Mouse (Mus musculus) embryo, embryonic 11.5 days (tissue): Measurements from ENCODE around the gene Ablim1.
A peak's percentile ranks its signal among the peaks of the same experiment; 100 is the strongest.

Experiments used
- DNase-seq: peaks from one replicate; pipeline ENCODE4 v3.0.0-alpha.2; 2012; ENCODE audit warnings: low read depth, low spot score

Ablim1 gene

DNA sequence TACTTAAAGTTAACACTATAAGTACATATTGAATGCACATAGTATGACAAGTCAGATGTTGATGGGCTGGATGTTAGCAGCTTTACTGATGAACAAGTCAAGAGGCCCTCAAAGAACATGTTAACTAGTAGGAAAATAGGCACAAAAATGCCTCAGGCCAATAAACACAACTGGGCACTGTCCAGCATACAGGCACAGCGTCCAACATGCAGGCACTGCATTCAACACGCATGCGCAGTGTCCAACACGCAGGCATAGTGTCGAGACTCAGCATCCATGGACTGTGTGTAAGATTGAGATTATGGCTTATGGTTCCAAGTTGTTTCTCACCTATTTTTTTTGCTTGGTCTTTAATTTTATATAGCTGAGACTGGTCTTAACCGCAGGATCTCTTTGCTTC, 92.1 kb downstream of the Ablim1 start:
- no peak for DNase-seq

DNA sequence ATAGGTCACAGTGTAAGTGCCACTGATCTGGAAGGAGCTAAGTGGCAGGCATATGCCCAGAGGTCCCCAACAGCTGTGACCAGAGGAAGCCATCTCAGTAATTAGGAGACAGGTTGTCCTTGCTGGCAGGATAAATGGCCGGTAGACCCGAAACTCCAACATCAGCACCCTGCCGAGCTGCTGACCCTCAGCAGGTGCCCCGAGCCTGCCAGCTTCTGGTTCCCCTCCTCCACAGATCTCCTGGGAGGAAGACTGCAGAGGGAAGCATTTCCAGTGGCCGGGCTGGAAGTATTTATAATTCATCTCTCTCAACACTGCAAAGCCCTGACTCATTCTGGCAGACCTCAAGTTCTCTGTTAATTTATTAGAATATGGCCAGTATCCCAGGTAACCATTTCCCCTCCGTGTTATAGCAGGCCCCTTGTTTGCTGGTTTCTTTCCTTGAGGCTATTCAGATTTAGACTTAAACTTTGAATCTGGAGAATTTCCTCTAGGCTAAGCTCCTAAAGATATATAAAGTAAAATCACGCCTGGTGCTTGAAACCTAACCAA, 93.0 kb downstream of the Ablim1 start:
- DNase-seq: no peak

DNA sequence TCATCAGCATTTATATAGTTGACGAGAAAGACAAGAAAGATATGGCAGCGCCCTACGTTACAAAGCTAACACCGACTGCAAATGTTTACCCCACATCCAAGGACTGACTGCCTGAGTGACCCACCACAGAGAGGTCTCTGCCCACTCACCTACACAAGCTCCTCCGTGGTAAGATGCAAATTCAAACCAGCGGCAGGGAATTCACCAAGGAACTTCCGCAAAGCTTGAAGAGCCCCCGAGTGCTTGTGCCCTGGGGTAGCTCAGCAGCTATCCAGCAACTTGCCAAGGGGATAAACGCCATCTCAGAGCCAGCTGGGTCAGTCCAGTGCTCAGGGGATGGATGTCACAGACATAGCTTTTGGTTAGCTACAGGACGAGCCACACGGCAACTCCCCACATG, 95.0 kb downstream of the Ablim1 start:
- DNase-seq: no peak

DNA sequence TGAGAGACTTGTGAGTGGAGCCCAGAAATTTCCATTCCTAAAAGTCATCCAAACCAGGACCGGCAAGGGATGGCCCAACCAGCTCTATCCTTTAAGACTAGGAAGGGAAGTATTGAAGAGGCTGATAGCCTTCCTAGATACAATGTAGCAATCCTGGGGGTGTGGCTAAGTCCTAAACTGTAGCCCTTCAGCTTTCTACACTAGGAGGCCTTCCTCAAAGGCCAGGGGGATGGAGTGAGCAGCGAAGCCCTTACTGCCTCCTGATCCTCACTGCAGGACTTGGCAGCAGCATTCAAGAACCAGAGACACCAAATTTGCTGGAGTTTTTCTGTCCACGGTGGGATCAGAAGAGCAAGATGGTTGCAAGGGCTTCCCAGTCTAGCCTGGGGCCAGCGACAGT, 97.6 kb downstream of the Ablim1 start:
- DNase-seq: no peak

DNA sequence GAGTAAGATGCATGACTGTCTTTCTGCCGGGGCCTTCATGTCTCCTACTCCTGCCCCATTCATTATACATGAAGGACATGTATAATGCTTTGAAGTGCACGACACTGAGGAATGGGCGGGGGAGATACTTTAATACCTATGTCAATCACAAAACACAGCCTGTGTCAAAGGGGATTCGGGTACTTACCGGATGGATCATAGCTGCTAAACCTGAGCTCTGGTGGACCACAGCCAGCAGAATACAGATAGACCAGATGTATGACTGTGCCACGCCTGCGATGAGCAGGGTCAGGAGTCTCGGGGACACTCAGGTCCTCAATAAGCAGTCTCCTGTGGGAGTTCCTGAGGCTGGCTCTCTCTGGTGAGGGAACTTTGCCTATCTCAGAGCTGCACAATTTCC, 99.2 kb downstream of the Ablim1 start:
- no peak for DNase-seq

DNA sequence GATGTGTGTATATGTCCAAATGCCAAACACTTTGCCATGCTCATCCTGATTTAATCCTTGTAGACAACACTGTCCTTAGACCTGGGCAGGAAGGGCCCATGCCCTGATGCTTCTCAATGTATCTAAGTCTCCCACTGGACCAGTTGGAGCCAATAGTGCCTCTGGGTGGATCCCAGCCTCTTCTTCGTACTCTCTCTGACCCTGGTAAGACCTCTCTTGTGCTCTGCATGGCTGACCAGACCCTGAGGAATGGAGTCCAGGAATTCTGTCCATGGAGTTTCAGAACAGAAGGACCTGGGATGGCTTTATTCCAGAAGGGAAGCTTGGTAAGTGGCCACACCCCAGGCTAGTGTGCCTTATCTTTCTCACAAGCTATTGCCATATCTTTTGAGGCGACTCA, 102.3 kb downstream of the Ablim1 start:
- no peak for DNase-seq

DNA sequence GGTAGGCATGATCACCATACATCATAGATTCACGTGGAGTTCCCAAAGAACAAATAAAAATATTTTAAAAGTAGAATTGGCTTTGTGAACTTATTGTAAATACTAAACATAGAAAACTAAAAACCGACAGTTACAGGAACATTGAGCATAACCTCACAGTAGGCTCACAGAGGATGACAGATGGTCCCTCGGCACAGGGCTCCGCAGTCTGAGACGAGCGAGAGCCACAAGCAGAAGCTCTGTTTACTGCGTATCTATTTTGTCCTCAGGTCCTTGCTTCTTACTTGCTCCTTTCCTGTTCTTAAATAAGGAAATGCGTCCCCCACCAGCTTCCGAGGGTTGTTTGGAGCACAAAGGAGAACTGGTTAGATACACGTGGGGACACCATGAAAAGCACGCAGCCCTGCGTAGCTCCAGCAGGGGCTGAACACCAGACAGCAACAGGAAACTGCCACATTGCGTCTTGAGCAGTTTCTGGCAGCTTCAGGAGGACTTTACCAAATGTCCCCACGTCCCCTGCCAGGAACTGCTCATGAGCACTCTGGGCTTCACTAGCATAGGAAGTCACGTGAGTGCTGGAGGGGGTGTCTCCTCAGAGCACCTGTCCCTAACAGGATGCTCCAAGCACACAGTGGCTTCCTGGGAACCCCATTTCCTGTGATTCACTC, 103.1 kb downstream of the Ablim1 start:
- DNase-seq: no peak

DNA sequence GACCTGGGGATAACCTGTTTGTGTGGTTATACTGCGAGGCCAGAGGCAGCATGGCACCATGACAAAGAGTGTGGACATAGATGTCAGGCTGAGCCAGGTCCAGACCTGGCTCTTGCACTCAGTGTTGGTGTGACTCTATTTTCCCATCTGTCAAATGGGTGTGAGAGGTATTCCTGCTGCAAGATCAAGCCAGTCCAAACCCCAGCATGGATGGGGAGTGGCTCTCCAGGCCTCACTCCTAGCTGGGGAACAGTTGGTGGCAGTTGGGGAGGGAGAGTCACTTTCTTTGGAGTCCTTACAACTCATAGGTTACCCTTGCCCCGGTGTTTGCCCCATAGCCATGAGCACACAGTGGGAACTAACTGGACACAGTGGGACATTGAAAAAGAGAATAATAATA, 103.8 kb downstream of the Ablim1 start:
- no peak for DNase-seq

DNA sequence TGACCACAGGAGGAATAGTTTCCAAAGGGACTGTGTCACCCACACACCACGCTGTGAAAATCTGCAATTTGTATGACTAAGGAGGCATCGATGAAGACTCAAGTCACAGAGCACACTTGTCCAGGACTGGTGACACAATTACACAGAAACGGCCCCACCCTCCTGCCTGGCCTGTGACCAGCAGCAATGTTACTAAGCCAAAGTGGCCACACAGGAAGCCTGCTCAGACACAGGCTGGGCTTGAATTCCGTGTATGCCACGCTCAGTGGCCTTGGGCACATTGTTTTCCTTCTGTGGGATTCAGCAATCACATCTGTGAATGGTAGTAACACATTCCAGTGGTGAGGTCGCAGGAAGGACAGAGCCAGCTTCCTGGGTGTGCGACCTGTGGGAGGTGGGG, 110.6 kb downstream of the Ablim1 start:
- DNase-seq: no peak

DNA sequence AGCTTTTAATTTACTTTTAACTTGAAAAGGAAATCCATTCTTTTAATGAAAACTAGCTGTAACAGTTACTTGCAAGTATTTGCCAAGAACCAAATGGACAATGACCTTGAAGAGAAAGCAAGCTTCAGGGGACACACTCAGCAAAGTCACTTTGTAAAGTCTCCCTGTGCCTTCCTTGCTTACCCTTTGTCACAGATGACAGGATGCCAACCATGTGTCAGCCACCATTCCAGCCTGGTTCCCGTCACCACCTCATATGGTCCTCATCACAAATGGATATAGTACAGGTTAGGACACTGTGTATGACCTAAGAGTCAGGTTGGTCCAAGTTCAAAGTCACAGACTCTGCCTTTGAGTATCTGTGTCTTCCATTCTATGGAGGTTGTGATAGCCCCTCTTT, 112.2 kb downstream of the Ablim1 start:
- no peak for DNase-seq

DNA sequence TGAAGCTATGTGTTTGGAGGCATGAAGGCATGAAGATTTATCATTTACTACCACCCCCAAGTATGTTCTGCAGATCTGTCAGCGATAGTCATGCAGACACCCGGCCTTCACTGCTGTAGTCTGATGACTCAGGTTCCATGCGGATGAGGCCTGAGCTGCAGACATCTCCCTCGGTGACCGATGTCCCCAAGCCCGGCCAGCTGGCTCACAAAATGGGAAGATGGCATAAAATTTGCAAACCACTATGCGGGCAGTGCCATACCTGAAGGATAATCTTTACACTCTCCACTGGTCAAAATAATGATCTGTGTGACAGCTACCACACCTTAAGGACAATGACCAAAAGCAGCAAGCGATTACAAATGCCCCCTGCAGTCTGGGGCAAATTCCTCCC, 113.6 kb downstream of the Ablim1 start:
- no peak for DNase-seq

DNA sequence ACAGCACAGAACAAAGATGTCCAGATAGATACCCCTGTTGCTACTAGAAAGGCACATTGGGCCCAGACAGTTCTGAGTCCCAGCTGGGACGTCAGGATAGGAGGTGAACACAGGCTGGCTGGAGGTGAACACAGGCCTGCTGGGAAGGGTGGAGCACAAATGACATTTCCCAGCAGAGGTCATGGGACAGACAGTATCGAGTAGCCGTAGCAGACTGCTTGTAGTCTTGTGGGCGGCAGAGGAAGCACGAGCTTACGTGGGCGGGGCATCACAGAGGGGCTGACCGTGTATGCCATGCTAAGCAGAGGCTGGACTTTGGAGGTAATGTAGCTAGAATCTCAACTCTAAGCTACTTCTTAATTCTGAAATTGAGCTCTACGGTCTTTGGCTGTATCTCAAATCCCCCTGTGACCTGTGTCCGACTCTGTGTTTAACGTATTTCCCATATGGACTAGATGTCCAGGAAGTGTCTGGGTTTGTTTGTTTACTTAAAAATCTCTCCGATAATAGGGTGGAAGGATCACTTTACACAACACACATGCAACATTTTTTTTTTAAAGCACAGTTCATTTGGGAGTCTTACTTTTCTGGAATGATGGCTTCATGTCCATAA, 114.1 kb downstream of the Ablim1 start:
- no peak for DNase-seq

DNA sequence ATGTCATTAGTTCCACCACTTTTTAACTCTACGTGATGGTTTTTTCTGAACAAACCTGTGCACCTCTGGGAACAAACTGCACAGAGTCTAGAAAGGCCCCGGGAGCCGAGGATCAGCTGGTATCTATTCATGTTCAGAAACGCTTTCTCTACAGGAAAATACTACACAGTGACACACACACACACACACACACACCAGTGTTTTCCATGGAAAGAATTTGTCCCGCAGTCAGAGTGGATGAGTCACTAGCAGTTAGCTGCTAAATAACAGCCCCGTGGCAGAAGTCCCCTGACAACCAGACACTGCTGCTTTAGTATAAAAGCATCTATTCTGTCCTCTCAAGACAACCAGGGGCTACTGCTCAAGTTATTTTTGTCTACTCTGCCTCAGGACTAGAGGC, 115.4 kb downstream of the Ablim1 start:
- DNase-seq: no peak

DNA sequence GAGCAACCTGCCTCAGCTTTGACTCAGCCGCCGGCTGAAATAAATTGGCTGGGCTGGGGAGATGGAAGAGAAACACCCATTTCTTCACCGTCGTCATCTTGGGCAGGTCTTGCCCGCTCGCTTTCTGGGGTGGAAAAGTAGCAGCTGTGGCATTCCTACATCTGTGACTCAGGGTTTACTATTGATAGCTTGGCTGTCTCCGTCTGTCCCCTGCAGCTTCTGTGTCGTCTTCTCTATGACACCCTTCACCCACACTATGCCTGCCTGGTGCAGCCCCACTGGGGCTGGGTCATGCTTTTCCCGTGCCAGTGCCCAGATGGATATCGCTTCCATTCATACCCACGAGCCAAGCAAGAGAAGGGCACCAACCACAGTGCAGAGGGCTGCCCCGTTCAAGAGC, 116.2 kb downstream of the Ablim1 start:
- DNase-seq: no peak

DNA sequence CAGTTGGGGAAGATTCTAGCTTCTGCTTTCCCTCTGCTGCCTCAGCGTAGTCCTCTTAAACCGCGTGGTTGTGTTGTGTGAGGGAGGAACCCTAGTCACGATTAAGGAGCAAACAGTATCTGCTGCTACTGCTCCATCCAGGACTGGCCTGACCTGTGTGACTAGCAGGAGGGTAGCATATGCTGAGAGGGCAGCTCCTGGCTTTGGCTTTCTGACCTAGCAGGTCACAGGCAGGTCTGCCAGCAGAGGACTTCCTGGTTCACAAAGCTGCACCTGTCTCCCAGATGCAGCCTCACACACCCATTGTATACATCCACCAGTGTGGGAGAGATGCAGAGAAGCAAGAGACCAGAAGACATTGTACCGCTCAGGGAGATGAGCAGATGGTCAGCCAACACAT, 116.7 kb downstream of the Ablim1 start:
- DNase-seq: no peak

DNA sequence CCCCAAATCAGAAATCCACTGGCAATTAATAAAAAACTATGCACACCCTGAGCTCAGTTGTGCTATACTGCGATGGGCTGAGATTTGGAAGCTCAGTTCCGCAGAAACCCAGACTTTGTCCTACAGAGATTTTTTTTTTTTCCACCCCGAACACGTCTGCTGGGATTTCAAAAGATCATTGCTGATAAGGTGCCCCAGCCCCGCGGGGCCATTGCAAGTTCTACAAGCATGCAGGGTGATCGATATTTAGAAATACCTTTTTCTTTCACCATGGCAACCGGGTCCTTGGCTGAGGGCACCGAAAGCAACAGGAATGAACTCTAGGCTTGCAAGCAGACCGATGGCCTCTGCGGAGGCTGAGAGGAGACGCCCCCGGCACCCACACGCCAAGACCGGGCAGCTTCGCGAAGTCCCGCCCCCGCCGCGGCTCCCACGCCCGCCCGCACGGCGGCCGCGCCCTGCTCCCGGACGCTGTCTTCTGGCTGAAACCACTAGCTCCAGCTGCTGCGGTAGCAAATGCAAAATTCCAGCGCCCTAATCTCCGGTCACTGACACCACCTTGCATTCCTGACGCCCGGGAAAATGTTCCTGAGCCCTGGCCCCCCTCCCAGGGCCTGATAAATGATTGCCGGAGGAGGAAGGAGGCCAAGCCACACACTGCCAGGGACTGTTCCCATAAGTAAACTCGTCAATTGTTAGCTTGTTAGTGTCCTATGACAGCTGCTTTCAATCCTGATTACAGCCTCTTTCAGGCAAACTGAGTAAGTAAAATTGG, 117.5 kb downstream of the Ablim1 start:
- peak; percentile 27 for DNase-seq

DNA sequence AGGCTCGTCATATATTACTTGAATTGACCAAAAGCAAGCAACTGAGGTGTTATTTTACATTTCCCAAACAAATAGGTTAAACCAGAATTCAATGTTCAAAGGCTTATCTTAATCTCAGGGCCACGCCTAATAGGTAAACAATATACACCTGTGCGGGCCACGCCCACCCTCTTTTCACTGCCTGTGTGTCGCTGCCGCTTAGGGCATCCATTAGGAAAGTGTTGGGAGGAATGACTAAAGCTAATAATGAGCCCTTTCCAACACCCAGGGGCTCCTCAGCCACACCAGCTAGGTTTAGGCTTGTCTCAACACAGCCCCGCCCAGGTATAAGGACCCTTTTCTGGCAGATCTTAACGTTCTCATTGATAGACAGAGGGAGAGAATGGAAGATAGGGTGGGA, 118.1 kb downstream of the Ablim1 start:
- DNase-seq: no peak

DNA sequence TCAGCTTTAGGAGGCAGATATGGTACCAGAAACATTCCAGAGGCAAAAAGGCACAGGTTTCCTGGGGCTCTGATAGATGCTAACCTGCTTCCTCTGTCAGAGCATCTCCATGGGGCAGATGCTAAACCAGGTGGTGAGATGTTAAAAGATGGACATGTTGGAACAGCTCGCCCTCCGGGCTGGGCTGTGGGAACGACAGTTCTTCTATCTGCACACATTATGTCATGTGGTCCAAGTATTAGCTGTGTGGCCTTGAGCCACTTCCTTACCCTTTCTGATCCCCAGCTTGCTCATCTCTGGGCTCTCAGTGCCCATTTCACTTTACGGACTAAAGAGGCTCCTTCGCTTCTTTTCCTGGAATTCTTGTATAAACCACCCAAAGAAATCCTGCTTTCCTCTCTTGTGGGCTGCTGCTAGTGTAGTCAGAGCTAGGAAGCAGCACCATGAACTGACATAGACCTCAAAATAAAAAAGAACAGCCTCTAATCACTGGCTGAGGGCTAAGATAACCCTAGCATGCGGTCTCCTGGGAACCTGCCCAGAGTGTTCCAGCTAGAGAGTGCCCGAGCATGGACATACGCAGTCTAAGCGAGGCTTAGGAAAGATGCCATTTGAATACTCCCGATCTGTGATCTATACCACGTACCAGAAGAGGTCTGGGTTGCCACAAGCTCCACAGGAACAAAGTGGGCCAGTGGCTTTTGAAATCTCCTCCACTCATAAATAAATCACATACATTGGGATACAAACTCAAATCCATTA, 119.4 kb downstream of the Ablim1 start:
- no peak for DNase-seq

DNA sequence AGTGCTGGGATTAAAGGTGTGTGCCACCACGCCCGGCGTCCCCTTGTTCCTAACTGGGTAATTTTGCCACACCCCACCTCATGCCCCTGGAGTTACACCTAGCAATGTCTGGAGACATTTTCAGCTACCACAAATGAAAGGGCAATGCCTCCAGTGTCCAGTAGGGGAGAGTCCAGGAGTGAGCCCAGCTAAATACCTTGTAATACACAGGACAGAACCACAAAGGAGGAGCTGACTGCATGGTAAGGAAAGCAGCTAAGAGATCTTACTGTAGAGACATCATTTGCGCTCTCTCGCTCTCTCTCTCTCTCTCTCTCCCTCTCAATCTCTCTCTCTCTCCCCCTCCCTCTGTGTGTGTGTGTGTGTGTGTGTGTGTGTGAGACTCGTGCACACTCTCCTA, 120.8 kb downstream of the Ablim1 start:
- peak; percentile 23 for DNase-seq

DNA sequence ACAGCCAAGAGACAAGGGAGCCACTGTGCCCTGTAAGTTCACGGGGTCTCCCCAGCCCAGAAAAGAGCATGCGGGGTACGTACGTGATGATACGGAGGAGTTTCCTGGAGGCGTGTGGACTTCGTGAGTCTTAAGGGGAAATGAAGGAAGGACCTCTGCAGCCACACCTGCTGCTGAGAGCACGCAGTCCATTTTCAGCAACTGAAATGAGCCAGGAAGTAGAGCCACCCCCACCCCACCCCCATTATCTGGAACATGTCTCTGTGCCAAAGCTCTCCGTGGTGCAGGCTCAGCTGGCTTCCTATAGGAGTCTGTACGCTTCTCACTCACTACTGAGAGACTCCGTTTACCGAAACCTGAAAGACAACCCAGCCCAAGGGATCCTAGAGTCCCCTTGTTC, 121.3 kb downstream of the Ablim1 start:
- DNase-seq: no peak

DNA sequence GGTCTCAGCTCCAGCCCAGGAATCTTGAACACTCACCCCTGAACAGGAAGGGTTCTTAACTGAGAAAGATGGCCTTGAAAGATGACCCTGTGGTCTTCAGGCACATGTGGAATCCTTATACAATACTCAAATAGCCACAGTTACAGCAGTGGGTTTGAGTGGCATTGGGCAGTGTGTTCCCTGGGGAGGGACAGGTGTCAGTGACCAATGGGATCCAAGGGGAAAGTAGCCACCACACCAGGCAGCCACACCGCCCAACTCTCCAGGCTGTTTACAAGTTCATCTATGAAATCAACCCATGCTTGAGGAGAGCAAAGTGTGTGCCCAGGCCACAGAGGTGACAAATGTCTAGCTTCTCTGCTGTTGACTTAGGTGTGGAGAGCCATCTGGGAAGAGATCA, 123.6 kb downstream of the Ablim1 start:
- DNase-seq: no peak

DNA sequence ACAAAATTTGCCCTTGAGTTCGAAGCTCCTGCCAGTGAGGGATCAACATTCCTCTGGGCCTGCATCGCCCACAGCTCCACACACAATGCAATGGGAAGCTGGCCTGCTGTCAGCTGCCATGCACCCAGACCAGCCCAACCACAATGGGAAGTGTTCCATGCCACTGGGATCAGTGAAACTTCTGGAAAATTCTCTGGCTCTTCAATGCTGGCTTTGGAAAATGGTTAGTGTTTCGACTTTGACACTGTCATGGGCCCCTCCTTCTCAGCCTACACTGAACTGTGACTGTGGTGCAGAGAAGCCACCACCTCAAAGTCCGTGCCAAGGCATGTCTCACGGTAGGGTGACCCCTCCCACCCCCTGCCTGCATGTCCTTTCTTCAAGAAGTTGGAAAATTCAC, 125.3 kb downstream of the Ablim1 start:
- DNase-seq: no peak
